Mouse (Mus musculus) cerebellum, adult 9-10 months (tissue): ENCODE results near the gene Rdx.
A peak's percentile ranks its signal among the peaks of the same experiment; 100 is the strongest.

Experiments used
- DNase-seq: peaks from one replicate; pipeline ENCODE4 v3.0.0; 2022

Gene Rdx

DNA sequence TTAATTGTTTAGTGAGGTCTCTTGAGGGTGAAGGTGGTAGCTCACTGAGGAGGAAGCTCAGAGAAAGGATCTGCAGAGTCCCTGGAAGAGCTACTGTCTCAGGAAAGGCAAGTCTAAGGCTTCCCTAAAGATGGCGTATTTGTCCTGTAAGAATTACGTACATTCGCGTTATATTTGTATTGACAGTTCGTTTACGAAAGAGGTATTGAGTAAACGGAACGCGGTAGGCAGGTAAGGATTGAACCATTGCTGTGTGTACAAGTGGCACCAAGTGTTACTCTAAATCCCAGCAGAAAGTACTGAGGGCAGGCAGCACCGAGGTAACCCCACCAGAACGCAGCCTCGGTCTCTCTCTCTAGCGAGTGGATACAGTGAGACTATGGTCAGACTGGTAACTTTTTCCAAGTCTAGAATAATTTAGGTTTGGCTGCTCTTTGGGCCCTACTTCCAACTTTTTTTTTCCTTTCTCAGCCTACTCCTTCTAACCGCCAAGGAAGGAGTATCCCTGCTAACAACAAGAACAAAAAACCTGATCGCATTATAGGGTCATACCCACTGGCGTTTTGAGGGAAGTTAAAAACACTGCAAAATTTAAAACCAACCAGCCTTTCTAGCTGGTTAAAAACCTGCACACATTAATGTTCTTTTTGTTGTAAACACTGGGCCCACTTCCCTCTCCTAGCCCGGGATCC is at the start of gene Rdx:
Gene Rdx, plus strand, starts transcription at position 45 of the 692 bp plus-strand sequence.
- DNase-seq = peak; percentile 24

DNA sequence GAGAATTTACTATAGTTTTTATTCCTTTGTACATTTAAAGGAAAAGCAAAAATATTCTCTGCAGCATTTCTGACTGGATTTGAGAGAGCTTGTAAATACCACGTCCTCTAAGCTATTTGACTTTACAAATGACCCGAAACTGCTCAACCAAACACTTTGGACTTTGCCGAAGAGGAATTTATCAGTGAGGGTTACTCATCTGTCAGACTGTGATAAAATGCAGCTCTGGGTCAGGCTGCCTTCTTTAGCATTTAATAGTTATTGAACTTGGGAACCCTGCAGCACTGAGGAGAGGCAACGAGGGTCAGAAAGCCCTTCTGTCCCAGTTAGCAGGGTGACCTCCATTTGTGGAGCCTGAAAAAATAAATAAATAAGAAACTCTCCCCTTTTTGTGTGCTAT is 43.5 kb upstream of the Rdx start:
- no peak for DNase-seq

- no peak for DNase-seq
Measured at GRCm38 (mm10) chr9:52007341-52007740, 39.6 kb upstream of the Rdx start.

GRCm38 (mm10) chr9:52008511-52008910 is 38.5 kb upstream of the Rdx start:
- no peak for DNase-seq

- no peak for DNase-seq
Measured at GRCm38 (mm10) chr9:52012311-52012710, 34.7 kb upstream of the Rdx start.

DNA sequence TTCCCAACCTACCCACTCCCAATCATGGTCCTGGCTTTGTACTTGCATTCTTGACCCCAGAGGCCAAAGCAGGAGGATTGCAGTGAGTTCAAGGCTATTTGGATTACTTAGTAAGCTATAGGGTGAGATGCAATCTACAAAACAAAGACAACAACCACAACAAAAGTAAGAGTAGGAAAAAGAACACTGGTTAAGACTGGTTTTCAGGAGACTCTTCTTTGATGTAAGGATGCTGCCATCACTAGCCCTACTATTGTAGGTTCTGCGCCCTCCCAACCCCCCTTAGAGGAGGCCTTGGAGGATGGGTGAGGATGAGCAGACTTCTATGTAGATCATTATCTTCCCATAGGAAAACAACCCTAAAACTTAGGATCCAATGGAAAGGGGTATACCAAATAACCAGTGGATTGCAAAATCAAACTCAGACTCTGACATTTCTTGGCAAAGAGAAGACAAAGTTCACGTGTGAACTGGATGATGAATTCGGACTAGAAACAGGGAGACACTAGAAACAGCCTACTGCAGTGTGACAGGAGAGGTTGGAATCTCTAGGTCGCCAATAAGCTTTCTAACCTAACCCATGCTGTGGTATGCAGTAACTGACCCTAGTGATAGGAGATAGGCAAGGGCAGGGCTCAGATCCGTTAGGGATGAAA is 34.1 kb upstream of the Rdx start:
- no peak for DNase-seq

DNA sequence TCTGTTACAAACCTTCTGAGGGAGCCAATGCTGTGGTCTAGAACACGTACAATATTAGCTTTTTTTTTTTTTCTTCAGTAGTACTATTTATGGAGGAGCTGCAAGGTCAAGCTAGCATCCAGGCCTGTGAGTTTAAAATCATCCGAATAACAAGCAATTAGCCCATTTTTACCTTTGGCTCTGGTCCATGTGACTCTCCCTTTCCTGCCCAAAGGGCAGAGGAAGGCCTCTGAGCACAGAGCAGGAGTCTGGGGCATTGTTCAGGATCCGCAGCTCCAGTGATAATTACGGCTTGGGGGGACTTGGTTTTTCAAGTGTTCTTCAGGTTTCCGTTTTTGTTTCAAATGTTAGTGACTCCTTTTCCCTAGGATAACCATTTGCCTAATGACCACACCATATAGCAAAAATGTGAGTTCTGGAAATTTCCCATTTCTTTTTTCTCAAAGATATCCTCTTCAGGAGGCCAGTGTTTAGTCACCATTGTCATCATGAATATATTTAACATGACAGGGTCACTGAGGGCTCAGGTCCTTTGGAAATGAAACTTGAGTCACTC is 33.0 kb upstream of the Rdx start:
- DNase-seq = no peak

DNA sequence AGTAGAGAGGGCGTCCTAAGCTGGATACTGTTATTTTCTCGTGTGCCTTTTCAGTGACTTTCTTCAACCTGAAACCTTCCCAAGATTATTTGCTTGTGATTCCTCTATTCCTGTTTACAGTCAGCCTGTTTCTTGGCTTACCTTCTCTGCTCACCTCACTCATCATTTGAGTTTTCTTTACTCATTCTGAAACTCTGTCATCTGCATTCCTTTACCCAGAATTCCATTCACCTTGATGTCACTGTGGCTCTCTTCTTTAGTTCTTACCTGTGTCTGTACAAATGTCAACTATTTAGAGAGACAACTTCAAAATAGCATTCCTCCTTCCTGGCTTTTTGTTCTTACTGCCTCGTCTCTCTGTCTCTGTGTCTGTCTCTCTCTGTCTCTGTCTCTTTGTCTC is 29.9 kb upstream of the Rdx start:
- no peak for DNase-seq

GRCm38 (mm10) chr9:52017824-52018223 is 29.1 kb upstream of the Rdx start:
- DNase-seq = no peak

DNA sequence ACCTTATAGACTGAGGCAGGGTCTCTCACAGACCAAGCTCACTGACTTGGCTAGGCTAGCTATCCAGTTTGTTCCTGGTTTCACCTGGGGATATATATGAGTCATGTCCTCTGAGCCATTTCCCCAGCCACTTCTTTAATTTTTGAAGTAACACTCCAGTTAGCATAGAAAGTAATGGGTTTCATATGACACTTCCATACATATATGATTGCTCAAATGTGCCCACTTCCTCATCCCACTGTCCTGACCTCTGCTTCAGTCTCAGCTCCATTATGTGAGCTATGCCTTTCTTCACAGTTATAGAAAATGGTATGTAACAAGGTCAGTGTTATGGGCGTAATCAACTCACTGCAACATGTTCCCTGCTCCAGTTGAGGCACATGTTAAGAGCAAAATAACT is 28.5 kb upstream of the Rdx start:
- no peak for DNase-seq

- no peak for DNase-seq
Measured at GRCm38 (mm10) chr9:52027257-52028020, 19.5 kb upstream of the Rdx start.

DNA sequence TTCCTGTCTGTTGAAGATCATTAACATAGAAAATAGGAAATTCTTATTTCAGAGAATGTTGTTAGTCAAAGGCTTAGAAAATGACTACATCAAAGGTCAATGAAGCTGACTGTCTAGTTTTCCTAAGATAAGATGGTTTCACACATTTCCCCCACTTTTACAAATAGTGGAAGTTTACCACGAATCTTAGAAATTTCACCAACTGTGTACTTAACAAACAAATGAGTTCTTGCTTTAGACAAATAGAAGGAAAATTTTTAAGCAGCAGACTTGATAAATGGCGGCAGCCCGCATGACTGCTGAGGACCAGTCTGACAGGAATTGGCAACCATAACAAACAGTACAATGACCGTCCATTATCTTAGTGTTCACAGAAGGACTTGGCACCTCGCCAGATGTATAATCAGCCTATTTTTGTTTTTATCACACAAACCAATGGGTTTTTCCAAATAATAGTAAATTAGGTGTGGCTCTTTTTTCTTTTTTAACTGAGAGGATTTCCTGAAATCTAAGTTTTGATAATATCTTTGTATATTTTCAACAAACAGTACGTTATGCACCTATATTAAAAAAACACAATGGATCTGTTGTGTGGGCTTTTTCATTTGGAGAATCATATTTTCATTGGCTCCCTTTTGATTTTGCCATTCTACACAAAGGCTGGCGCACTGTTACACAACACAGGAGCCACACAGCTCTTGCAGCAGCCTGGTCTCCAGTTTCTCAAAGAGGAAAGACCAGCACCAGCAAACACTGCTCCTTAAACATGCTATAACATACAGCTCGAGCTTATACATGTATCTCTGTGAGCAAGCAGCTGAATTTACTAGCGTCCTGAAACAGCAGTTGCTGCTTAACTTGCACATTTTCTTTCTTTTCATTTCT is 18.2 kb upstream of the Rdx start:
- no peak for DNase-seq

DNA sequence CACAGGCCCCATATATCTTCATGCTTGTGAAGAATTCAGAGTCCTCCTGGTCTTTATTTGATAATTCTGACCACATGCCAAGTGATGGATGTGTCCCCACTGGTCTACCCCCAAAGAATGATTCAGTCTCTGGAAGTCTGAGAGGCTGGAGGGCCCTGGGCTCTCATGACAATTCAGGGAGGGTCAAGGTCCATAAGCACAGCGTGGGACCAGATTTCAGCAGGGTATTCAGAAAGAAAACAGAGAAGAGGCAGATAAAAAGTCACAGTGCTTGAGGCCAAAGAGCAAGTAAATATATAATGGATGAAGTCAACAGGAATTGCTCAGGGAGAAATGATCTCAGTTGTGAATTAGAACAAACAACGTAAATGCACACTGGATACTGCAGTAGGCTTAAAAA is 15.5 kb upstream of the Rdx start:
- DNase-seq = no peak

DNA sequence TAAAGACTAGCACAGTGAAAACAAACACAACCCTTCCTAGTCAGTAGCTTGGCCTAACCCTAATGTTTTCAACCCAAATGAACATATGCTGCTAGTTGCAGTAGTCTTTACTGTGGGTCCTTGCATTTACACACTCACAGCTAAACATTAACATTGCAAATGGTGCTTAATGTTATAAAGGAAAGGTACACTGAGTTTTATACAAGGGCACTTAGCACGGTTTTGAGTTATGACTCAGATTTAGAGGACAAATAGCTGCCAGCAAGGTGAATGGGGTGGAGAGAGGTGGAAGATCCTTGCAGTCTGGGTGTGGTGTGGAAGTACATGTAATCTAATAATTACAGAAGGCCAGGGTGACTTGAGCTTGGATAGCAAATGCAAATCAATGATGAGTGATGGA is 9.5 kb upstream of the Rdx start:
- DNase-seq = no peak

GRCm38 (mm10) chr9:52041657-52042056 is 5.3 kb upstream of the Rdx start:
- no peak for DNase-seq

DNA sequence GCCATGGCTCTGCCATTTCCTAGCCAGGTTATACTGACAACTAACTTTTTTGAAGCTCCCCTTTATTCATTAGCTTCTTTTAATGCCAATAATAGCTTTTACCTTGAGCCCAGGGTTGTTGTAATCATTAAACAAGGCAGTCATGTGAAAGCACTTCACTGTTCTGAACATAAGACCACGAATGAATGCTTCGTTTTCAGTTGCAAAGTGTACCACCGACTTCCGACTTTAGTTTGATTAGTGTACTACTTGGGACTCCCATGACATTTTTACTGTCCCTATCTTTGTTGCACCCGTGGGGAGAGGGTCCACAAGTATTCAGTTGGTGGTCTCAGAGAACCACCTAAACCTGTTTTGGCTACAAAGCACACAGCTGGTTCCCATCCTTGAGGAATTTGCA is 287 bp upstream of the Rdx start:
- no peak for DNase-seq

GRCm38 (mm10) chr9:52047821-52048649 is 1.1 kb downstream of the Rdx start:
- peak; percentile 63 for DNase-seq

- DNase-seq = peak; percentile 30
Measured at GRCm38 (mm10) chr9:52048650-52049081, 1.7 kb downstream of the Rdx start.

DNA sequence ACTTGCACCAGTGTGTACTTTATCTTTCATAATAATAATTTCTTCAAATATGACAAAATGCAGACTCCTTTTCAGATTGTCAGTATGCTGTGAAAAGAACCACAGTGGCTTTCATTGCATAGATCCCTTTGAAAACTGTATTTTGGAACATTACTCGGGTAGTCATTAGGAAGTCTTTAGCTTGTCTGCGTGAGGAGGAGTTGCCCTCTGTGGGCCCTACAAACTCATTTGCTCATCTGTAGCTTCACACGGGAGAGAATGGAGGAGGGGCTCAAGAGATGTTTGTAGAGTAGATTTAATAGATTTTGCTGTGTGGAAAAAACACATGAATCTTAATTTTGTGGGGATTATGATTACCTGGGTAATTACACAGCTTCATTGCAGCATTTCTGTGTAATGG is 2.6 kb downstream of the Rdx start:
- no peak for DNase-seq

- DNase-seq = no peak
Measured at GRCm38 (mm10) chr9:52050361-52050760, 3.4 kb downstream of the Rdx start.

DNA sequence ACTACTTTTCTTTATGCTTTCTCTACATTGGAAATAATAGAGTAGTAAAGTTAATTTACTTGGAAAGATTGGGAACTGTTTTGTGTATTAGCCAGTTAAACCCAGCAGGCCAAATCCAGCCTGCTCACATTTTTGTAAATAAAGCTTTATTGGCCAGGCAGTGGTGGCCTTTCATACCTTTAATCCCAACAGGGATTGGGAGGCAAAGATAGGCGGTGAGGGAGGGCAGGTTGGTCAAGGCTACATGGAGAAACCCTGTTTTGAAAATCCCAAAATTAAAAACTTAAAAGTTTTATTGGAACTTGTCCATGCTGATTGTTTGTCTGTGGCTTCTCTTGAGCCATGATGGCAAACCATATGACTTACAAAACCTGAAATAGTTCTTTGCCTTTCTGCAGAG is 5.2 kb downstream of the Rdx start:
- DNase-seq = no peak

- DNase-seq = no peak
Measured at GRCm38 (mm10) chr9:52055313-52055712, 8.3 kb downstream of the Rdx start.
